Comparison of ENCODE assay signal across 15 mouse cellular contexts in the genomic region with DNA sequence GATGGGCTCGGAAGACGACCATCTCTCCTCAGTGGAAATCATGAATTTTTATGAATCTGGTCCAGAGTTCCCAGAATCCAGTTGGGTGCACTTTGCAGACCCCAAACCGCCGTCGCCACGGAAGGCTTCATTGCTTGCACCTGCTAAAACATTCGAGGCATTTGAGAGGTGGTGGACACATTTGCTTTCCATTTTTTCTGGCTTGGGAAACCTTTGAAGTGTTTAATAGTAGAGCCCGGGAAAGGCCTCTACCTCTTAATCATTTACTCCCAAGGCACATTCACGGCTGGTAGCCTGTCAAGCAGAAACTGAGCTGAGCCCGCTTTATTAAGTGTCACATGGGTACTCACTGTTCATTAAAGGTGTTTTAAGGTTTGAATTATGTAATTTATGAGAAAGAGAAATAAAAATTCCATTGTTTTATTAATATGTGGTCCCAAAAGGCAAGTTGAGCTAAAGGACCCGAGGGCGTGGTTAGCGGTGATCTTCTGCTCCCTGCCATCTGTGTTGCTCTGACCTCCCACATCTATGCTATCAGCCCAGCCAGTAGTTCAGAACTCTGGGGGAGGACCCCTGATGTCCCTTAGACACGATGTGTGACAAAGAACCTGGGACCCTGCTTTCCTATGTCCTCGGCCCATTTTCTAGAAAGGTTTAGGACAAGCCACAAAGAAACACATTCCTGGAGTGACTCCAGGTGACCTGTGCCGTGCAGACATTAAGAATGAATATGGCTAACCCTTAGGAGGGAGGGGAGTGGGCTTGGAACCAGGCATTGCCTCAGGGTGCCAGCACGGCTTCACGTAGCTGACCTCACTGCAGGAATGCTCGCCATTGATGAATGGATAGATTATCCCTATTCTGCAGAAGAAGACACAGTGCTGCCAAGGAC.
DNase-seq lines count a peak whose midpoint lies in the region; ATAC-seq lines count a peak whose summit lies in the region.
"Had no signal": no experiment of that assay in that cellular context is flagged by ENCODE, and none has a peak within 500 bp of the region (broad histone marks: within the 10 kb centered on the region; RNA-seq: fewer than 3 reads in every experiment).

No protein-coding gene starts in this region.

- H3K4me3 ChIP-seq in embryonic facial prominence, embryonic 11.5 days (ENCODE audit: low read depth, low read length) = no peak overlapping the region
- H3K4me3 ChIP-seq in kidney, embryonic 16.5 days (ENCODE audit: low read length) = no peak overlapping the region
- H3K4me3 ChIP-seq in limb, embryonic 12.5 days (replicated peaks) = no peak overlapping the region
- H3K4me3 ChIP-seq: hindbrain, embryonic 13.5 days; midbrain, embryonic 10.5 days had no signal

- no peaks in the 10 kb centered on the region for H3K9me3 ChIP-seq in embryonic facial prominence, embryonic 11.5 days (replicated peaks; ENCODE audit: control insufficient read depth, low read length)
- no peaks in the 10 kb centered on the region for H3K9me3 ChIP-seq in kidney, embryonic 16.5 days (ENCODE audit: low read length)
- no peaks in the 10 kb centered on the region for H3K9me3 ChIP-seq in limb, embryonic 12.5 days
- H3K9me3 ChIP-seq: hindbrain, embryonic 13.5 days; midbrain, embryonic 10.5 days had no signal

- H3K4me2 ChIP-seq in embryonic facial prominence, embryonic 11.5 days (ENCODE audit: low read depth, low read length) = no peak overlapping the region
- no peak overlapping the region for H3K4me2 ChIP-seq in kidney, embryonic 16.5 days (replicated peaks; ENCODE audit: low read depth, low read length)
- no peak overlapping the region for H3K4me2 ChIP-seq in limb, embryonic 12.5 days
- H3K4me2 ChIP-seq: hindbrain, embryonic 13.5 days had no signal

- no peaks in the 10 kb centered on the region for H3K4me1 ChIP-seq in embryonic facial prominence, embryonic 11.5 days (ENCODE audit: control insufficient read depth, insufficient read depth, low read length)
- peaks cover 40% of the 10 kb centered on the region for H3K4me1 ChIP-seq in kidney, embryonic 16.5 days (ENCODE audit: insufficient read depth, low read length)
- peaks cover 35% of the 10 kb centered on the region for H3K4me1 ChIP-seq in limb, embryonic 12.5 days (replicated peaks)

- H3K27me3 ChIP-seq in embryonic facial prominence, embryonic 11.5 days (ENCODE audit: control insufficient read depth, insufficient read depth, low read length) = no peaks in the 10 kb centered on the region
- H3K27me3 ChIP-seq in kidney, embryonic 16.5 days (ENCODE audit: insufficient read depth, low read length) = no peaks in the 10 kb centered on the region
- peaks cover 29% of the 10 kb centered on the region for H3K27me3 ChIP-seq in limb, embryonic 12.5 days
- H3K27me3 ChIP-seq: hindbrain, embryonic 13.5 days had no signal

- peak; percentile 74 for DNase-seq in heart, adult 11 months
- DNase-seq in heart, adult 9 months (ENCODE audit: low spot score in 2 of 2) = no peak
- DNase-seq in embryonic facial prominence, embryonic 11.5 days (ENCODE audit: low spot score) = peak; percentile 39
- no peak for DNase-seq in neural tube, embryonic 10.5 days (ENCODE audit: extremely low spot score, low spot score)
- DNase-seq in spleen, postnatal 10 days (ENCODE audit: low spot score in 2 of 2) = no peak
- DNase-seq: cerebellum, postnatal 36 days; heart, postnatal 10 days; lung, adult 2 months; right cerebral cortex, postnatal 14 days had no signal

- 59% methylated on average over 19 of the region's 19 CpGs for WGBS in embryonic facial prominence, embryonic 11.5 days
- 42% methylated on average over 19 of the region's 19 CpGs for WGBS in kidney, embryonic 16.5 days
- WGBS in limb, embryonic 12.5 days = 31% methylated on average over 19 of the region's 19 CpGs

- no peaks in the 10 kb centered on the region for H3K36me3 ChIP-seq in embryonic facial prominence, embryonic 11.5 days (replicated peaks; ENCODE audit: control insufficient read depth, insufficient read depth, low read depth, low read length)
- no peaks in the 10 kb centered on the region for H3K36me3 ChIP-seq in kidney, embryonic 16.5 days (ENCODE audit: insufficient read depth, low read length)
- no peaks in the 10 kb centered on the region for H3K36me3 ChIP-seq in limb, embryonic 12.5 days
- H3K36me3 ChIP-seq: hindbrain, embryonic 13.5 days; midbrain, embryonic 10.5 days had no signal

- H3K27ac ChIP-seq in embryonic facial prominence, embryonic 11.5 days (replicated peaks; ENCODE audit: low read depth, low read length) = no peak overlapping the region
- H3K27ac ChIP-seq in kidney, embryonic 16.5 days (ENCODE audit: low read length) = peak overlapping the region; percentile 92
- H3K27ac ChIP-seq in limb, embryonic 12.5 days = 0 out of 2 replicates have a peak overlapping the region, but pooled peaks have one; percentile 23
- H3K27ac ChIP-seq: hindbrain, embryonic 13.5 days; midbrain, embryonic 10.5 days had no signal

- ATAC-seq in embryonic facial prominence, embryonic 11.5 days (replicated peaks; ENCODE audit: insufficient number of reproducible peaks, low FRiP score, low TSS enrichment, low read depth) = 0 out of 2 replicates have a peak, but pooled peaks have one; percentile 48
- peak; percentile 75 for ATAC-seq in kidney, embryonic 16.5 days (ENCODE audit: low FRiP score, low TSS enrichment)
- no peak; the same call in 1 of the 2 replicates for ATAC-seq in limb, embryonic 12.5 days (ENCODE audit: insufficient number of reproducible peaks, insufficient read depth, low FRiP score, low TSS enrichment, low read depth)
- no peak for ATAC-seq in megakaryocyte progenitor cell, adult 5-6 weeks (replicated peaks; ENCODE audit: poor library complexity)
- ATAC-seq: forebrain, embryonic 14.5 days had no signal

- no peak overlapping the region for H3K9ac ChIP-seq in embryonic facial prominence, embryonic 11.5 days (replicated peaks; ENCODE audit: low read length)
- no peak overlapping the region for H3K9ac ChIP-seq in kidney, embryonic 16.5 days (replicated peaks; ENCODE audit: low read length)
- H3K9ac ChIP-seq in limb, embryonic 12.5 days (replicated peaks) = no peak overlapping the region
- H3K9ac ChIP-seq: hindbrain, embryonic 13.5 days had no signal

Comparison
In these comparisons a context has a peak if more than half of its experiments do, and no peak if none do; other contexts are left out.
1. DNase-seq: peak in heart, adult 11 months (single experiment) and embryonic facial prominence, embryonic 11.5 days (single experiment); none in heart, adult 9 months (0 of 2), neural tube, embryonic 10.5 days (single experiment) and spleen, postnatal 10 days (0 of 2).
2. ATAC-seq: peak in embryonic facial prominence, embryonic 11.5 days (single experiment) and kidney, embryonic 16.5 days (single experiment); none in limb, embryonic 12.5 days (single experiment) and megakaryocyte progenitor cell, adult 5-6 weeks (single experiment).